Mouse (Mus musculus): ENCODE measurements around the gene Sdr42e1. TPM values are rescaled to one million over a fixed set of nuclear protein-coding genes. Genes with fewer than 3 reads are reported as not detected.

Sdr42e1 gene
- polyA plus RNA-seq, 1 experiment from 2014 or later, result 4.1 TPM

DNA sequence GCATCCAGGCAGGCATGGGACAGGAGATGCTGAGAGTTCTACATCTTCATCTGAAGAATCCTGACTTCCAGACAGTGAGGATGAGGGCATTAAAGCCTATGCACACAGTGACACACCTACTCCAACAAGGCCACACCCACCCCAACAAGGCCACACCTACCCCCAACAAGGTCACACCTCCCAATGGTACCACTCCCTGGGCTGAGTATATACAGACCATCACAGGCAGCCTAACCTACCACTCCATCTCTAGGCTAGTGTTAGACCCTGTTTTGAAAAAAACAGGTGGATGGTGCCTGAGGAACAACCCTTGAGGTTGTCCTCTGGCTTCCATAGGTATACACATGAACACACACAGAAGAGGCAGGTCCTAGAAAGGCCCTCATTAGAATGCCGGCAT is 21.2 kb downstream of the Sdr42e1 start:
- H3K36me3 ChIP-seq (ENCODE audit: control insufficient read depth, insufficient read depth, low read length), result no peaks in the 10 kb centered on the region
- H3K4me1 ChIP-seq (ENCODE audit: control insufficient read depth, insufficient read depth, low read length), result no peaks in the 10 kb centered on the region
- no peaks in the 10 kb centered on the region for H3K27me3 ChIP-seq (ENCODE audit: control insufficient read depth, insufficient read depth, low read length)
- no peak; the same call in 1 of the 2 replicates for ATAC-seq (ENCODE audit: insufficient number of reproducible peaks, insufficient read depth, low FRiP score, low read depth)
- H3K4me2 ChIP-seq (replicated peaks; ENCODE audit: low read depth, low read length), result no peak overlapping the region
- H3K4me3 ChIP-seq (ENCODE audit: low read depth, low read length), result no peak overlapping the region
- no peaks in the 10 kb centered on the region for H3K9me3 ChIP-seq (ENCODE audit: control insufficient read depth, low read depth, low read length)
- H3K9ac ChIP-seq (replicated peaks; ENCODE audit: low read depth, low read length), result no peak overlapping the region
- 96% methylated on average over 1 of the region's 1 CpGs for WGBS
- H3K27ac ChIP-seq (ENCODE audit: low read length), result no peak overlapping the region

GRCm38 (mm10) chr8:117646440-117646839 is 27.0 kb downstream of the Sdr42e1 start:
- Histone ChIP-seq H3K4me2 (replicated peaks; ENCODE audit: low read depth, low read length) (no peak overlapping the region), H3K9ac (replicated peaks; ENCODE audit: low read depth, low read length) (no peak overlapping the region), H3K9me3 (ENCODE audit: control insufficient read depth, low read depth, low read length) (no peaks in the 10 kb centered on the region), H3K4me3 (ENCODE audit: low read depth, low read length) (no peak overlapping the region), H3K27ac (ENCODE audit: low read length) (no peak overlapping the region; the same call in 1 of the 2 replicates), H3K36me3 (ENCODE audit: control insufficient read depth, insufficient read depth, low read length) (no peaks in the 10 kb centered on the region), H3K27me3 (ENCODE audit: control insufficient read depth, insufficient read depth, low read length) (no peaks in the 10 kb centered on the region), H3K4me1 (ENCODE audit: control insufficient read depth, insufficient read depth, low read length) (no peaks in the 10 kb centered on the region)
- 59% methylated on average over 5 of the region's 5 CpGs for WGBS
- peak; percentile 58 for ATAC-seq (ENCODE audit: insufficient number of reproducible peaks, insufficient read depth, low FRiP score, low read depth)

DNA sequence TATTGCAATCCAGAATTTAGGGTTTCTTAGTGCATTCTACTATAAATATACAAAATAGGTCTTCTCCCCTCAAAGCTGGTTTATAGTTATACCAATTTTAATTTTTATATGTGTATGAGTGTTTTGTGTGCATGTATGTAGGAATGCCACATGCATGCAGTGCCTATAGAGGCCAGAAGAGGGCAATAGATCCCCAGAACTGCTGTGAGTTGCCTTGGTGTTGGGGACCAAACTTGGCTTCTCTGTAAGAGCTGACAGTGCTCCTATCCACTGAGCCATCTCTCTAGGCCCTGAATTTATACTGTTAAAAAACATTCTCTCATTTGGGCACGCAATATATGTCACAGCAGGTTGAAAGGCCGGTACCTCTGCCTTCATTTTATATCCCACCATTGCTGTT is 27.5 kb downstream of the Sdr42e1 start:
- Histone ChIP-seq H3K27me3 (ENCODE audit: control insufficient read depth, insufficient read depth, low read length) (no peaks in the 10 kb centered on the region), H3K36me3 (ENCODE audit: control insufficient read depth, insufficient read depth, low read length) (no peaks in the 10 kb centered on the region), H3K4me2 (replicated peaks; ENCODE audit: low read depth, low read length) (no peak overlapping the region), H3K9ac (replicated peaks; ENCODE audit: low read depth, low read length) (no peak overlapping the region), H3K4me3 (ENCODE audit: low read depth, low read length) (no peak overlapping the region), H3K27ac (ENCODE audit: low read length) (no peak overlapping the region; the same call in 1 of the 2 replicates), H3K9me3 (ENCODE audit: control insufficient read depth, low read depth, low read length) (no peaks in the 10 kb centered on the region), H3K4me1 (ENCODE audit: control insufficient read depth, insufficient read depth, low read length) (no peaks in the 10 kb centered on the region)
- peak; percentile 43; the same call in 1 of the 2 replicates for ATAC-seq (ENCODE audit: insufficient number of reproducible peaks, insufficient read depth, low FRiP score, low read depth)
- WGBS, result 38% methylated on average over 2 of the region's 2 CpGs

DNA sequence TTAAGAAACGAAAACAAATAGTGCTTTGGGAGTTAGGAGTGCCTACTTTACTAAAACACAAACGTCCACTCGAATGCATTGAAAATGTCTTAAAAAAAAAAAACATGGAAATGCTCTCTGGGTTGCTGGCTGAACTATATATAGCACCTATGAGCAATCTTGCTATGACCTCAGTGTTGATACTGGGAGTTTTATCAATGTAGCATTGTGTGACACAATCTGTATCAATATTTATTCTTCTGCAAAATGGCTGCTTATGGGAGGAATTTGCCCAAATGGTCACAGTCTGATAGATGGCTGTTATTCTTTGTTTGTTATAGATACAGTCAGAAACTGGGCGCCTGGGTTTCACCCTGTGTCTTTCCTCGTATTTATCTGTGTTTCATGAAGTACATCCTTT is 28.0 kb downstream of the Sdr42e1 start:
- Histone ChIP-seq H3K4me1 (ENCODE audit: control insufficient read depth, insufficient read depth, low read length) (no peaks in the 10 kb centered on the region), H3K27ac (ENCODE audit: low read length) (no peak overlapping the region), H3K4me3 (ENCODE audit: low read depth, low read length) (no peak overlapping the region), H3K27me3 (ENCODE audit: control insufficient read depth, insufficient read depth, low read length) (no peaks in the 10 kb centered on the region), H3K36me3 (ENCODE audit: control insufficient read depth, insufficient read depth, low read length) (no peaks in the 10 kb centered on the region), H3K4me2 (replicated peaks; ENCODE audit: low read depth, low read length) (no peak overlapping the region), H3K9me3 (ENCODE audit: control insufficient read depth, low read depth, low read length) (no peaks in the 10 kb centered on the region), H3K9ac (replicated peaks; ENCODE audit: low read depth, low read length) (no peak overlapping the region)
- peak; percentile 78 for ATAC-seq (ENCODE audit: insufficient number of reproducible peaks, insufficient read depth, low FRiP score, low read depth)
- 48% methylated on average over 5 of the region's 5 CpGs for WGBS

DNA sequence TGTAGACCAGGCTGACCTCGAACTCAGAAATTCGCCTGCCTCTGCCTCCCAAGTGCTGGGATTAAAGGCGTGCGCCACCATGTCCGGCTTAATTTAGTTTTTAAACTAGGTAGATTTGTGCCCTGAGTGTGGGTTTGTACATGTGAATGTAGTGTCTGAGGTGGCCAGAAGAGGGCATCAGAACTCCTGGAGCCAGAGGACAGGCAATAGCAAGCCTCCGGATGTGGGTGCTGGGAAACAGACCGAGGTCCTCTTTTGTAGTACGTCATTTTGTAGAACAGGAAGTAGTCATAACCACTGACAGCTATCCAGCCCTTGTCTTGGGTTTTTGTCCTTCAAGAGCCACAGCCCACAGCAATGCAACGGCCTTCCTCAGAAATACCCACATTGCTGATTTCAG is 33.9 kb downstream of the Sdr42e1 start:
- Histone ChIP-seq H3K4me1 (ENCODE audit: control insufficient read depth, insufficient read depth, low read length) (no peaks in the 10 kb centered on the region), H3K9ac (replicated peaks; ENCODE audit: low read depth, low read length) (no peak overlapping the region), H3K27me3 (ENCODE audit: control insufficient read depth, insufficient read depth, low read length) (no peaks in the 10 kb centered on the region), H3K9me3 (ENCODE audit: control insufficient read depth, low read depth, low read length) (no peaks in the 10 kb centered on the region), H3K4me2 (replicated peaks; ENCODE audit: low read depth, low read length) (no peak overlapping the region), H3K36me3 (ENCODE audit: control insufficient read depth, insufficient read depth, low read length) (no peaks in the 10 kb centered on the region), H3K4me3 (ENCODE audit: low read depth, low read length) (no peak overlapping the region), H3K27ac (ENCODE audit: low read length) (no peak overlapping the region)
- no peak for ATAC-seq (ENCODE audit: insufficient number of reproducible peaks, insufficient read depth, low FRiP score, low read depth)
- WGBS, result 93% methylated on average over 9 of the region's 9 CpGs

DNA sequence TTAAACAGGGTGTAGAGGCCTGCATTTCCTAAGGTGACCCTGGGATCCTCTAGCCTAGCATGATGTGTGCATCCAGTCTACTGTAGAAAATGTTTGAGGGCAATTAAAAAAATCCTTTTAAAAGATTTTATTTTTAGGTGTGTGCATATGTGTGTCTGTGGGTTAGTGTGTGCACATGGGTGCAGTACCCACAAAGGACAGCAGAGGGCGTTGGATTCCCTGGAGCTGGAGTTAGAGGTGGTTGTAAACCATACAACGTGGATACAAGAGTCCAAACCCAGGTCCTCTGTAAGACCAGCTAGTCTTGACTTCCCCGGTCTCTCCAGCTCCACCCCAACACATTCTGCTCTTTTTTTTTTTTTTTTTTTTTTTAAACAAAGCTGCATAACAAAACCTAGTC is 36.0 kb downstream of the Sdr42e1 start:
- no peak for ATAC-seq (ENCODE audit: insufficient number of reproducible peaks, insufficient read depth, low FRiP score, low read depth)
- no peaks in the 10 kb centered on the region for H3K9me3 ChIP-seq (ENCODE audit: control insufficient read depth, low read depth, low read length)
- H3K36me3 ChIP-seq (ENCODE audit: control insufficient read depth, insufficient read depth, low read length), result no peaks in the 10 kb centered on the region
- no peak overlapping the region for H3K27ac ChIP-seq (ENCODE audit: low read length)
- no peak overlapping the region for H3K9ac ChIP-seq (replicated peaks; ENCODE audit: low read depth, low read length)
- 63% methylated on average over 3 of the region's 3 CpGs for WGBS
- H3K27me3 ChIP-seq (ENCODE audit: control insufficient read depth, insufficient read depth, low read length), result no peaks in the 10 kb centered on the region
- H3K4me2 ChIP-seq (replicated peaks; ENCODE audit: low read depth, low read length), result no peak overlapping the region
- no peak overlapping the region for H3K4me3 ChIP-seq (ENCODE audit: low read depth, low read length)
- no peaks in the 10 kb centered on the region for H3K4me1 ChIP-seq (ENCODE audit: control insufficient read depth, insufficient read depth, low read length)

GRCm38 (mm10) chr8:117634406-117634805 is 39.1 kb downstream of the Sdr42e1 start:
- H3K4me3 ChIP-seq (ENCODE audit: low read depth, low read length), result no peak overlapping the region
- no peak overlapping the region for H3K4me2 ChIP-seq (replicated peaks; ENCODE audit: low read depth, low read length)
- no peaks in the 10 kb centered on the region for H3K36me3 ChIP-seq (ENCODE audit: control insufficient read depth, insufficient read depth, low read length)
- H3K9me3 ChIP-seq (ENCODE audit: control insufficient read depth, low read depth, low read length), result no peaks in the 10 kb centered on the region
- no peaks in the 10 kb centered on the region for H3K4me1 ChIP-seq (ENCODE audit: control insufficient read depth, insufficient read depth, low read length)
- no peak for ATAC-seq (ENCODE audit: insufficient number of reproducible peaks, insufficient read depth, low FRiP score, low read depth)
- H3K9ac ChIP-seq (replicated peaks; ENCODE audit: low read depth, low read length), result no peak overlapping the region
- H3K27me3 ChIP-seq (ENCODE audit: control insufficient read depth, insufficient read depth, low read length), result no peaks in the 10 kb centered on the region
- 82% methylated on average over 7 of the region's 7 CpGs for WGBS
- no peak overlapping the region for H3K27ac ChIP-seq (ENCODE audit: low read length)

GRCm38 (mm10) chr8:117632532-117632931 is 41.0 kb downstream of the Sdr42e1 start:
- H3K4me2 ChIP-seq (replicated peaks; ENCODE audit: low read depth, low read length), result no peak overlapping the region
- H3K27me3 ChIP-seq (ENCODE audit: control insufficient read depth, insufficient read depth, low read length), result no peaks in the 10 kb centered on the region
- WGBS, result 75% methylated on average over 5 of the region's 5 CpGs
- H3K9ac ChIP-seq (replicated peaks; ENCODE audit: low read depth, low read length), result no peak overlapping the region
- no peaks in the 10 kb centered on the region for H3K9me3 ChIP-seq (ENCODE audit: control insufficient read depth, low read depth, low read length)
- no peaks in the 10 kb centered on the region for H3K36me3 ChIP-seq (ENCODE audit: control insufficient read depth, insufficient read depth, low read length)
- no peaks in the 10 kb centered on the region for H3K4me1 ChIP-seq (ENCODE audit: control insufficient read depth, insufficient read depth, low read length)
- no peak overlapping the region for H3K27ac ChIP-seq (ENCODE audit: low read length)
- ATAC-seq (ENCODE audit: insufficient number of reproducible peaks, insufficient read depth, low FRiP score, low read depth), result no peak
- H3K4me3 ChIP-seq (ENCODE audit: low read depth, low read length), result no peak overlapping the region

DNA sequence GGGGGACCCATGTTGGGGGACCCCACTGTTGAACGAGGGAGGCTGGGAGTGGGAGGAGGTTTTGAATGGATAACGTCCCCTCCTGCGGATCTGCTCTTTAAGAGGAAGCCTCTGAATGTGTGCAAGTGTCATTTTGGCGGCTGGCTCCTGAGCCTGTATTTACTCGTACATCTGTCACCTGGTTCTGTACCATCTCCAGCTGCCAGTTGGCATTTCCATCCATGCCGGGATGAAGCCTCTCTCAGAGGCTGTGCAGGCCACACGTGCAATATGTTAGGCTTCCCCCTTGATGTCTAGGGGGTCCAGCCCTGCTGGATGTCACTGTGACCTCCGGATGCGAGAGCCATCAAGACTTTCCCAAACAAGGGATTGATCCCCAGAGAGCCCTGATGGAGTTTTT is 46.4 kb downstream of the Sdr42e1 start:
- ATAC-seq (ENCODE audit: insufficient number of reproducible peaks, insufficient read depth, low FRiP score, low read depth), result no peak
- H3K4me2 ChIP-seq (replicated peaks; ENCODE audit: low read depth, low read length), result no peak overlapping the region
- no peak overlapping the region for H3K9ac ChIP-seq (replicated peaks; ENCODE audit: low read depth, low read length)
- no peak overlapping the region for H3K27ac ChIP-seq (ENCODE audit: low read length)
- no peaks in the 10 kb centered on the region for H3K4me1 ChIP-seq (ENCODE audit: control insufficient read depth, insufficient read depth, low read length)
- WGBS, result 68% methylated on average over 9 of the region's 9 CpGs
- no peak overlapping the region for H3K4me3 ChIP-seq (ENCODE audit: low read depth, low read length)
- H3K9me3 ChIP-seq (ENCODE audit: control insufficient read depth, low read depth, low read length), result no peaks in the 10 kb centered on the region
- H3K27me3 ChIP-seq (ENCODE audit: control insufficient read depth, insufficient read depth, low read length), result no peaks in the 10 kb centered on the region
- H3K36me3 ChIP-seq (ENCODE audit: control insufficient read depth, insufficient read depth, low read length), result no peaks in the 10 kb centered on the region

Data from stomach, embryonic 14.5 days (tissue).